Mouse (Mus musculus): ENCODE data around the gene Cdk20. TPM values are rescaled to one million over a fixed set of nuclear protein-coding genes. Genes with fewer than 3 reads are reported as not detected.

Cdk20 gene
- polyA plus RNA-seq, 1 experiment, result 6.7 TPM

DNA sequence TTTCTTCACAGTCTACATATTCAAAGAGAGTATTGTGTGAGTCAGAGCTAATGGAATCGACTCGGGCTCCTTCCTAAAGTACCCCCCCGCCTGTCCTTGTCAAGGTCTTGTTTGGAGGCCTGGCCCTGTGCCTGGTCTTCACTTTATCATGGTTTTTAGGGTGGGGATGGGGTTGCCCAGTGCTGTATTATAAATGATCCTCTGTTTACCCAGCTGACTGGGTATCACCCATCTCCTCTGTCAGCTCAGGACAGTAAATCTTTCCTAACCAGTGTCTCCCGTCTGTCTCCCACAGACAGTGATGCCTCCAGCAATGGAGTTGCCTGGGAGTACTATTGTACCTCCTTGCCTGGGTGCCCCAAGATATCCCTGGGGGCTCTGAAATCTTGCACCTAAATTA is 45.9 kb downstream of the Cdk20 start:
- H3K4me3 ChIP-seq (ENCODE audit: insufficient read depth, poor library complexity, severe bottlenecking), result no peak overlapping the region
- no peaks in the 10 kb centered on the region for H3K27me3 ChIP-seq (ENCODE audit: control insufficient read depth, insufficient read depth, insufficient read length)
- TF ChIP-seq MAX (IDR thresholded peaks at IDR 0.05) (no peak), MYOG (IDR thresholded peaks at IDR 0.05; ENCODE audit: control insufficient read depth, extremely low read depth, insufficient read length) (no peak), MYOD1 (IDR thresholded peaks at IDR 0.05; ENCODE audit: control insufficient read depth, insufficient read length, low read depth) (no peak), CTCF (IDR thresholded peaks at IDR 0.05; ENCODE audit: control insufficient read depth, insufficient read depth, insufficient read length) (no peak), FOSL1 (IDR thresholded peaks at IDR 0.05; ENCODE audit: insufficient read depth, low read length, poor library complexity, severe bottlenecking) (no peak), CEBPB (IDR thresholded peaks at IDR 0.05; ENCODE audit: low read depth) (no peak), USF1 (IDR thresholded peaks at IDR 0.05; ENCODE audit: low read depth) (no peak)
- no peaks in the 10 kb centered on the region for H3K36me3 ChIP-seq (ENCODE audit: control insufficient read depth, insufficient read depth)
- no peaks in the 10 kb centered on the region for H3K79me3 ChIP-seq (ENCODE audit: low read depth)
- no peaks in the 10 kb centered on the region for H3K79me2 ChIP-seq (ENCODE audit: control insufficient read depth, insufficient read depth)
- H3ac ChIP-seq (ENCODE audit: control insufficient read depth, insufficient read length, low read depth), result no peak overlapping the region

DNA sequence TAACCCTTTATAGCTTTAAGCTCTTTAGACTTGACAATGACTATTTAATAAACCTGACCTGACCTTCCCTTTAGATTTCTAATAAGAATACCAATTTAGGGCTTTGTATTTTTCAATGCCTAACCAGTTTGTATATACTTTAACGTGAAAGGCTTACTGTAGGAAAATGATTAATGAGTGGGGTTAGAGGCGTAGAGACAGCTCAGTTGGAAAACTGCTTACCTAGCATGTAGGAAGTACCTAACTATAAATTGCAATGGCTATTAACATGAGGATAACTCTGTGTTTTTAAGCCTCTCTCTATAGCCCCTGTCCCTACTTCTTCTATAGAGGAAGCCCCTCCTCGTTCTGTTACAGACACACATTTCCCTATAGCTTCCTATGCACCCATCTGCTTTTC is 47.8 kb downstream of the Cdk20 start:
- TF ChIP-seq FOSL1 (IDR thresholded peaks at IDR 0.05; ENCODE audit: insufficient read depth, low read length, poor library complexity, severe bottlenecking) (no peak), CEBPB (IDR thresholded peaks at IDR 0.05; ENCODE audit: low read depth) (no peak), MAX (IDR thresholded peaks at IDR 0.05) (no peak), USF1 (IDR thresholded peaks at IDR 0.05; ENCODE audit: low read depth) (no peak), MYOG (IDR thresholded peaks at IDR 0.05; ENCODE audit: control insufficient read depth, extremely low read depth, insufficient read length) (no peak), MYOD1 (IDR thresholded peaks at IDR 0.05; ENCODE audit: control insufficient read depth, insufficient read length, low read depth) (no peak), CTCF (IDR thresholded peaks at IDR 0.05; ENCODE audit: control insufficient read depth, insufficient read depth, insufficient read length) (no peak)
- Histone ChIP-seq H3K36me3 (ENCODE audit: control insufficient read depth, insufficient read depth) (no peaks in the 10 kb centered on the region), H3K79me3 (ENCODE audit: low read depth) (no peaks in the 10 kb centered on the region), H3K79me2 (ENCODE audit: control insufficient read depth, insufficient read depth) (no peaks in the 10 kb centered on the region), H3ac (ENCODE audit: control insufficient read depth, insufficient read length, low read depth) (no peak overlapping the region), H3K4me3 (ENCODE audit: insufficient read depth, poor library complexity, severe bottlenecking) (no peak overlapping the region), H3K27me3 (ENCODE audit: control insufficient read depth, insufficient read depth, insufficient read length) (no peaks in the 10 kb centered on the region)

DNA sequence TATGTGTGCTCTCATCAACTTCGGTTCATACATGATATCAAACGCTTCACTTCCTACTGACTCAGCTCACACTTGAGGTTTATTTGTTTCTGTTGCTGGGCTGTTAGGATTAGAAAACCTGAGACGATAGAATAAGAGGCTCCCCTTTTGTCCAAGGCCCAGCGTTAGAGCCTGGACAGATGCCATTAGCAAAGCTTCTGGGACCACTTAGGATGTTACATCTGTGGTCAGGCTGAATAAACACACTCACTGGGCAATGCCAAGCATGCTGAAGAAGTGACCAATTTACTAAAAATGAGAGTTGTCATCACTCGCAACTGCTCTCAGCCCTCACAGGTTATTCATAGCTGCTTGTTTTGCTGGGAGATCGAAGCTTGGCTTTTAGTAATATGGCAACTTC is 57.8 kb downstream of the Cdk20 start:
- TF ChIP-seq USF1 (IDR thresholded peaks at IDR 0.05; ENCODE audit: low read depth), result no peak
- no peak for TF ChIP-seq MYOG (IDR thresholded peaks at IDR 0.05; ENCODE audit: control insufficient read depth, extremely low read depth, insufficient read length)
- Histone ChIP-seq H3K4me3 (ENCODE audit: insufficient read depth, poor library complexity, severe bottlenecking) (no peak overlapping the region), H3K79me3 (ENCODE audit: low read depth) (no peaks in the 10 kb centered on the region), H3K79me2 (ENCODE audit: control insufficient read depth, insufficient read depth) (no peaks in the 10 kb centered on the region), H3K27me3 (ENCODE audit: control insufficient read depth, insufficient read depth, insufficient read length) (no peaks in the 10 kb centered on the region), H3ac (ENCODE audit: control insufficient read depth, insufficient read length, low read depth) (no peak overlapping the region), H3K36me3 (ENCODE audit: control insufficient read depth, insufficient read depth) (no peaks in the 10 kb centered on the region)

Other genes with a start within 250 kb of the Cdk20 start
- 4.7 TPM for gene Cdc14b, start 157.0 kb upstream of the Cdk20 start, polyA plus RNA-seq (2012; fragmentation: generic; extraction: Trizol)
- gene Aaed1, start 119.6 kb upstream of the Cdk20 start, polyA plus RNA-seq (2012; fragmentation: generic; extraction: Trizol), result 8.3 TPM
- gene Ctsl, start 61.4 kb upstream of the Cdk20 start, polyA plus RNA-seq (2012; fragmentation: generic; extraction: Trizol), result 462 TPM
- gene Fam240b, start 65.5 kb downstream of the Cdk20 start, polyA plus RNA-seq (2012; fragmentation: generic; extraction: Trizol), result not detected

All from C2C12 (cell line).